Mouse (Mus musculus): Measurements from ENCODE around the gene Txk. TPM values are rescaled to one million over a fixed set of nuclear protein-coding genes. Genes with fewer than 3 reads are reported as not detected.

The Txk gene
- total and polyA plus RNA-seq, 3 experiments, result 0.10 to 0.23 TPM; not detected in 1

- no peaks in the 10 kb centered on the region for H3K4me1 ChIP-seq (ENCODE audit: control insufficient read depth in 1 of 2, insufficient read depth in 2 of 2, low read length in 2 of 2)
- peaks cover 14% of the 10 kb centered on the region; the same call in 1 of the 2 replicates for H3K79me2 ChIP-seq (ENCODE audit: control insufficient read depth, insufficient read depth, low read length, poor library complexity)
- H3K36me3 ChIP-seq (ENCODE audit: control insufficient read depth in 1 of 2, insufficient read depth in 2 of 2, low read length in 2 of 2), result peaks cover 0 to 7% of the 10 kb centered on the region in 2 experiments; a peak in 2 of 4 replicates
- TF ChIP-seq ZMIZ1 (IDR thresholded peaks at IDR 0.05; ENCODE audit: low read depth, low read length) (no peak), MAX (IDR thresholded peaks at IDR 0.05; ENCODE audit: low read length) (no peak), KAT2A (conservative IDR thresholded peaks at IDR 0.05; ENCODE audit: low read depth, low read length) (no peak), TBP (IDR thresholded peaks at IDR 0.05; ENCODE audit: low read depth, low read length) (no peak), GABPA (IDR thresholded peaks at IDR 0.05; ENCODE audit: low read depth, low read length) (no peak), RCOR1 (IDR thresholded peaks at IDR 0.05; ENCODE audit: low read depth, low read length) (no peak), NRF1 (IDR thresholded peaks at IDR 0.05; ENCODE audit: insufficient read depth, low read depth, low read length, poor library complexity, severe bottlenecking) (no peak), POLR2AphosphoS5 (IDR thresholded peaks at IDR 0.05; ENCODE audit: borderline replicate concordance, low read depth, low read length) (no peak), ZC3H11A (IDR thresholded peaks at IDR 0.05; ENCODE audit: low read depth, low read length) (no peak), TAL1 (IDR thresholded peaks at IDR 0.05; ENCODE audit: low read length) (no peak), ZKSCAN1 (IDR thresholded peaks at IDR 0.05; ENCODE audit: low read depth, low read length) (no peak), RAD21 (IDR thresholded peaks at IDR 0.05; ENCODE audit: low read depth, low read length) (no peak), HCFC1 (IDR thresholded peaks at IDR 0.05; ENCODE audit: low read depth, low read length) (no peak), USF1 (IDR thresholded peaks at IDR 0.05; ENCODE audit: low read depth, low read length) (no peak), TCF12 (IDR thresholded peaks at IDR 0.05; ENCODE audit: low read depth, low read length) (no peak), JUND (IDR thresholded peaks at IDR 0.05; ENCODE audit: low read depth, low read length) (no peak)
- DNase-seq (ENCODE audit: low read depth, low spot score), result no peak
- H3K9me3 ChIP-seq (replicated peaks; ENCODE audit: insufficient read depth, low read length), result no peaks in the 10 kb centered on the region
- H3K27me3 ChIP-seq (ENCODE audit: control insufficient read depth in 1 of 2, insufficient read depth in 2 of 2, low read length in 2 of 2), result no peaks in the 10 kb centered on the region
- no peak overlapping the region for H3K27ac ChIP-seq (ENCODE audit: control insufficient read depth, low read depth, low read length)
- H3K9ac ChIP-seq (ENCODE audit: control insufficient read depth, low read depth, low read length, poor library complexity, severe bottlenecking), result no peak overlapping the region
- no peak overlapping the region for H3K4me3 ChIP-seq (ENCODE audit: control insufficient read depth in 1 of 2, insufficient read depth in 1 of 2, low read depth in 2 of 2, low read length in 2 of 2)
Measured at GRCm38 (mm10) chr5:72796186-72796613, 43.6 kb upstream of the Txk start.

- H3K79me2 ChIP-seq (ENCODE audit: control insufficient read depth, insufficient read depth, low read length, poor library complexity), result peaks cover 12% of the 10 kb centered on the region; the same call in 1 of the 2 replicates
- no peak for DNase-seq (ENCODE audit: low read depth, low spot score)
- H3K27me3 ChIP-seq (ENCODE audit: control insufficient read depth in 1 of 2, insufficient read depth in 2 of 2, low read length in 2 of 2), result no peaks in the 10 kb centered on the region
- H3K9me3 ChIP-seq (replicated peaks; ENCODE audit: insufficient read depth, low read length), result no peaks in the 10 kb centered on the region
- TF ChIP-seq E2F4 (IDR thresholded peaks at IDR 0.05; ENCODE audit: borderline replicate concordance, low read depth, low read length), result no peak
- TF ChIP-seq MAX (IDR thresholded peaks at IDR 0.05; ENCODE audit: low read length), result no peak
- no peak for TF ChIP-seq CTCF (IDR thresholded peaks at IDR 0.05 in 2 of 3, conservative IDR thresholded peaks at IDR 0.05 in 1 of 3; ENCODE audit: control insufficient read depth in 1 of 3, insufficient read depth in 1 of 3, low read depth in 2 of 3, low read length in 3 of 3, poor library complexity in 1 of 3, severe bottlenecking in 1 of 3)
- no peak for TF ChIP-seq ELF1 (IDR thresholded peaks at IDR 0.05; ENCODE audit: low read depth, low read length)
- no peak for TF ChIP-seq CHD1 (IDR thresholded peaks at IDR 0.05; ENCODE audit: low read depth, low read length)
- TF ChIP-seq MYC (IDR thresholded peaks at IDR 0.05; ENCODE audit: low read depth, low read length), result no peak
- no peak for TF ChIP-seq NELFE (IDR thresholded peaks at IDR 0.05; ENCODE audit: low read depth, low read length)
- TF ChIP-seq ZC3H11A (IDR thresholded peaks at IDR 0.05; ENCODE audit: low read depth, low read length), result no peak
- no peak for TF ChIP-seq MYB (IDR thresholded peaks at IDR 0.05; ENCODE audit: low read depth, low read length)
- no peak for TF ChIP-seq ZNF384 (IDR thresholded peaks at IDR 0.05; ENCODE audit: low read depth, low read length)
- TF ChIP-seq POLR2AphosphoS2 (IDR thresholded peaks at IDR 0.05; ENCODE audit: low read length), result no peak
- TF ChIP-seq MXI1 (IDR thresholded peaks at IDR 0.05; ENCODE audit: low read depth, low read length), result no peak
- TF ChIP-seq RAD21 (IDR thresholded peaks at IDR 0.05; ENCODE audit: low read depth, low read length), result no peak
- no peak for TF ChIP-seq JUND (IDR thresholded peaks at IDR 0.05; ENCODE audit: low read depth, low read length)
- no peak for TF ChIP-seq TBP (IDR thresholded peaks at IDR 0.05; ENCODE audit: low read depth, low read length)
- TF ChIP-seq KAT2A (conservative IDR thresholded peaks at IDR 0.05; ENCODE audit: low read depth, low read length), result no peak
- no peak for TF ChIP-seq SMC3 (IDR thresholded peaks at IDR 0.05; ENCODE audit: low read depth, low read length)
- TF ChIP-seq SIN3A (IDR thresholded peaks at IDR 0.05; ENCODE audit: low read length), result no peak
- TF ChIP-seq TCF12 (IDR thresholded peaks at IDR 0.05; ENCODE audit: low read depth, low read length), result no peak
- TF ChIP-seq GATA1 (IDR thresholded peaks at IDR 0.05; ENCODE audit: low read depth, low read length), result no peak
- no peak overlapping the region for H3K4me3 ChIP-seq (ENCODE audit: control insufficient read depth in 1 of 2, insufficient read depth in 1 of 2, low read depth in 2 of 2, low read length in 2 of 2)
- H3K4me1 ChIP-seq (ENCODE audit: control insufficient read depth in 1 of 2, insufficient read depth in 2 of 2, low read length in 2 of 2), result no peaks in the 10 kb centered on the region
- H3K9ac ChIP-seq (ENCODE audit: control insufficient read depth, low read depth, low read length, poor library complexity, severe bottlenecking), result no peak overlapping the region
- peaks cover 0 to 7% of the 10 kb centered on the region in 2 experiments; a peak in 2 of 4 replicates for H3K36me3 ChIP-seq (ENCODE audit: control insufficient read depth in 1 of 2, insufficient read depth in 2 of 2, low read length in 2 of 2)
- no peak overlapping the region for H3K27ac ChIP-seq (ENCODE audit: control insufficient read depth, low read depth, low read length)
Measured at GRCm38 (mm10) chr5:72793309-72793850, 40.8 kb upstream of the Txk start.
